Mouse (Mus musculus) mouse embryonic stem cell (cell line): ENCODE data around the gene Upk2.

Experiments
- in situ Hi-C, 2 experiments: fragments of 300-500 bp; cut with MboI; formaldehyde crosslinking; loops; 1 replicate in 1 of 2; 3 replicates in 1 of 2; pipeline ENCODE4 v1.14.3; 2019 to 2020; ENCODE audit warnings: low sequenced_read_pairs in 2 of 2, low pct_unique_long_range_greater_than_20kb in 1 of 2, mixed read lengths in 1 of 2; ENCODE audit not compliant: unreplicated experiment in 1 of 2

The Upk2 gene

DNA sequence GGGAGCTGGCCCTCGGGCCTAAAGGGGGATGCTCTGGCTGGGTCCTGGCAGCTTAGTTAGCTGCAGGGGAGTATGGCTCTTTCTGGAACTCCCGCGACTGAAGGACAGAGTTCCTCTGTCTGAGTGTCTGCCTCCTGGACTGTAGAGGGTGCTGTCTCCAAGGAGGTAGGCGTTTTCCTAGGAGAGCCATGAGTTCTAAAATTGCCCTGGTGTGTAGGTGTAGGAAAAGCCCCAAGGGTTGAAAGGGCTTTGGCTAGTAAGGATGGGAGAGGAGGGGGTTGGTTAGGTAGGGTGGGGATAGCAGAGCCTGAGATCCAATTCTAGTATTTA is at the start of gene Upk2:
Gene Upk2, minus strand, starts transcription at position 86 of the 330 bp plus-strand sequence.
- in situ Hi-C loops = loop anchor here (5.0 to 25.0 kb wide), 3 partner anchors 42 to 682 kb away; partner anchors contain the start of gene Scn4b (in 1 of the 2)

DNA sequence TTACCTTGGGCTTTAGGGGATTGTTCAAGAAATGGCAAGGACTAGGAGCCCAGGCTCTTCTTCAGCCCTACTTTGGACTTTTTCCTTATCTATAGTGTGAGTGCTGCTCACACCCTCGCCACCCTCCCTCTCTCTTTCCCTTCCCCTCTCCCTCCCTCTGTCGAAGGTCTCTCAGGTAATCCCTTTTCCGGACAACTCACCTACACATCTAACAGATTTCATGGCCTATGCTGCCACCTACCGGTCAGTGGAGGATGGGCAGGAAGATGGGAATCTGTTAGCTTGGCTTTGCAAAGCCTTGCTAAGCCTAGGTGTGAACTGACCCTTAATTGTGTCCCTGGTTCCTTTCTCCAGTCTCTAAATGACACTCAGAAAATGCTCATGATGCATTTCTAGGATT is 47.2 kb upstream of the Upk2 start:
- in situ Hi-C loops = loop anchor here in 1 of 2 experiments (10.0 kb wide), 1 partner anchor 47 kb away; the partner anchor contains the start of gene Upk2

DNA sequence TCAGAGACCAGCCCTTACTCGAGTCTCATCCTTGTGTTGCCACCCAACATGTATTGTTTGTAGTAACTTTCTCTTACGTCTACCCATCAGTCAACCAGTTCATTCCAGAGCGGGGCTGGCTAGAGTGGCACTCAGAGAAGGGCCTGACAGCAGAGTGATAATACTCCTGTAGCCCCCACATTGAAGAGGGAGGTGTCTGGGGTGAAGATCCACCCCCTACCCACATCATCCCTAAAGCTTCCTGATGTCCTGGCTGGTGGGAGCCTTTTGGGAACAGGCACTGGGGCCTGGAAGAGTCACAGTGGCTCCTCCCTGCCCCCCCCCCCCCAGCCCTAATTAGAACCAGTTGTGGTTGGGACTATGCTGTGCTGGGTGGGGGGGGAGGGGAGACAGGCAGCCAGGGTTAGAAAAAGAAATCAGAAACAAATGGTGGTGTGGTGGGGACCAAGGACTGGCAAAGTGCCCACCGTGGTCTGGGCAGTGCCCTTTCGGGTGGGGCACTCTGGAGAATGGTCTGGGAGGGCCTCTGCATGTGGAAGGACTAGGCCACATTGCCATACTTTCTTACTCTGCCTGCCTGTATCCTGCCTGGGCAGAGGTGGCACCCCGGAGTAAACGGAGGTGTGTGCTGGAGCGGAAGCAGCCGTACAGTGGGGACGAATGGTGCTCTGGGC is 46.6 kb upstream of the Upk2 start:
- in situ Hi-C loops = loop anchor here in 1 of 2 experiments (10.0 kb wide), 1 partner anchor 47 kb away; the partner anchor contains the start of gene Upk2

DNA sequence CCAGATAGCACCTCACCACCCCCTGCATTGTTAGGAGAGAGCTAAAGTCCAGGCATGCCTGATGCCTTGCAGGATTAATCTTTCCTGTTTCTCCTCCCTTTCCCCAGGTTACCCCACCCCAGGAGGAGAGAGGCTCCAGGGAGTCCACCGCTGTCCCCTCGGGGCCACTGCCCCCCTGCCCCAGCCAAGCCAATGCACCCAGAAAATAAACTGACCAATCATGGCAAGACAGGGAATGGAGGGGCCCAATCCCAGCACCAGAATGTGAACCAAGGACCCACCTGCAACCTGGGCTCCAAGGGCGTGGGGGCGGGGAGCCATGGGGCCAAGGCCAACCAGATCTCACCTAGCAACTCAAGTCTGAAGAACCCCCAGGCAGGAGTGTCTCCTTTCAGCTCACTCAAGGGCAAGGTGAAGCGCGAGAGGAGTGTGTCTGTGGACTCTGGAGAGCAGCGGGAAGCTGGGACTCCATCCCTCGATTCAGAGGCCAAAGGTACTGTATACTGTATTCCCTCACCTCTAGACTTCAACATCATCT is 45.9 kb upstream of the Upk2 start:
- in situ Hi-C loops = loop anchor here in 1 of 2 experiments (10.0 kb wide), 1 partner anchor 46 kb away; the partner anchor contains the start of gene Upk2

DNA sequence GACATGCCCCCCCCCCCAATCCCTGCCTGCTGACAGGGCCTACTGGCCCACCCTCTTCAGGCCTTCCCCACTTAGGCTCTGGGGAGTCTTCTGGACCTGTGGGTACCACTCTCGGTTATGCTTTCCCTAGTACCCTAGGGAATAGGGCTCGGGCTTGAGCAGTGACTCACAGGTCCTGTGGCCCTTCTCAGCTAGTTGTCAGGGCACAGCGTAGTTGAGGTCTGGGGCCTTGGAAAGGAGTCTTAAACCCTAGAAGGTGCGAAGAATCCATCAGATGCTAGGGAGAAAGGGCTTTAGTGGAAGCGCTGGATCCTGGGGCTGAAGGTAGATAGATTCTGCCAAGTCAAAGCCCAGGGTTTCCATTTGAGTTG is 45.4 kb upstream of the Upk2 start:
- in situ Hi-C loops = loop anchor here in 1 of 2 experiments (10.0 kb wide), 1 partner anchor 45 kb away; the partner anchor contains the start of gene Upk2

DNA sequence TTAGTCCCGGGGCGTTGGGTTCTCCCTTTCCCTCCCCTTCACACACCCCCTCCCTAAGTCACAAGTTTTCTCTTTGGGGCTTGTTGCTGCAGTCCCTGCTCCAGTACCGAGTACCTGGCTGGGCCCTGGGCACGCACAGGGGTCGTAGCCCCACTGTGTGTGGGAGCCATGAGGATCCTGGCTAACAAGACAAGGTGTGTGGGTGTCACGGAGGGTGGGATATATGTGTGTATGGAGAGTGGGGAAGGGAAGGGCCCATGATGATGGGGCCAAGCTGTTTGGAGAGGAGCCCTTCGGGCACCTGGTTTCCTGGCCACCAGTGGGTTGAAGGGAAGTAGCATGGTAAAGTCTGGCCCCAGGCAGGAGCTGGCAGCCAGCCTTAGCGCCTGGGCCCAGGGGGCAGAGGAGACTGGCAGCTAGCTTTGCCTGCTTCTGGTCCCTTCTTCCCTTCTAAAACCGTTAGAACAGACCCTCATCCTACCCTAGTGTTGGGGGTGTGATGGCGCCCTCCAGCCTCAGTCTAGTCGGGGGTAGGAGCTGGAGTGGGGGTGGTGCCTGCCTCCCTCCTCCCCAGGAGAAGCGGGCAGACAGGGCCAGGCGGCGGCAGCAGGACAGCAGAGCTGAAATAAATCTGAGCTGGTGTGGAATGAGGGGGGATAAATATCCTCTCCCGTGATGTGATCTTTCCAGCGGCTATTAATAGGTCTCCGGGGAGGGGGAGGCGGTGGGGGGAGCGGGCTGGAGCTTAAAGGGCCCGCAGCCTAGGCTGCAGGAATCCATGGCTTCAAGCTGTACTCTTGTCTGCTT is 44.8 kb upstream of the Upk2 start:
- in situ Hi-C loops = loop anchor here (5.0 to 10.0 kb wide), 2 partner anchors 42 to 45 kb away; partner anchors contain the start of gene Upk2 (in 1 of the 2)

DNA sequence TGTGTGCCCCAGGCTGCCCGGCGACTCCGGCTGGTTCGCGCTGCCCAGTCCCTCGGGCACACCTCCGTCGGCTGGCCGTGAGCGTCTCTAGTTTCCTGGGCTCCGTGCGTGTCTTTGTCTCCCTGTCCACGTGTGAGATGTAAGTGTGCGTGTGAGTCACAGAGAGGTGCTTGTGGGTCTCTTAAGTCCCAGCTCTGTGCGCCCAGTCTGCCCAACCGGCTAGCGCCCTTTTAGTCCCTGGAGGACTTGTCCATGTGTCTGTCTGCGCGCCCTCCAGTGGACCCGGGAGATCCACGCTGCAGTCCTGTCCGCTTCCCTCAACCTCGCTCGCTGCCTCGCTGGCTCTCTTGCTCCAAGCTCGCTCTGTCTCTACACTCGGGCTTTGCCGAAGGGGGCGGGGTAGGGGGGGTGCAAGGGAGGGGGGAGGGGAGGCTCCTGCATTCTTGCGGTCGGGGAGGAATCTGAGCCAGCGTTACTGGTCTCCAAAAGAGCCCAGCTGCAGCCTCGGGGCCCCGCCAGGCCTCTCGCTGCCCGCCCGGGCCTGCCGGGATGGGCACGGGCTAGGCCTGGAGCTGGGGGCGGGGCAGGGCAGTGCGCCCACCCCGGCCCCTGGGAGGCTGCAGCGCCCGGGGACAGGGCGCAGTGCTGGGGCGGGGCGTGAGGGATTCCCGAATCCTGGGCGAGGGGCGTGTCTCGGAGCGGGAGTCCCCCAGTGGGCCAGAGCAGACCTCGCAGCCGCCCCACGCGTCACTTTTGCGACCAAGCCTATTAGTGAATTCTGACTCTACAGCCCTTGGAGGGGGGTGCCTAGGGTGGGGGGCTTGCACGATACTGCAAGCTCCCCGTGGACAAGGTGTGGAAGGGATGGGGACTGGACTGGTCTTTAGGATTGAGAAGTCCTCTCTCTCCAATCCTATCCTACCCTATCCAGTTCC is 43.9 kb upstream of the Upk2 start:
- in situ Hi-C loops = loop anchor here in 1 of 2 experiments (5.0 kb wide), 1 partner anchor 41 kb away; no protein-coding TSS in a partner anchor

DNA sequence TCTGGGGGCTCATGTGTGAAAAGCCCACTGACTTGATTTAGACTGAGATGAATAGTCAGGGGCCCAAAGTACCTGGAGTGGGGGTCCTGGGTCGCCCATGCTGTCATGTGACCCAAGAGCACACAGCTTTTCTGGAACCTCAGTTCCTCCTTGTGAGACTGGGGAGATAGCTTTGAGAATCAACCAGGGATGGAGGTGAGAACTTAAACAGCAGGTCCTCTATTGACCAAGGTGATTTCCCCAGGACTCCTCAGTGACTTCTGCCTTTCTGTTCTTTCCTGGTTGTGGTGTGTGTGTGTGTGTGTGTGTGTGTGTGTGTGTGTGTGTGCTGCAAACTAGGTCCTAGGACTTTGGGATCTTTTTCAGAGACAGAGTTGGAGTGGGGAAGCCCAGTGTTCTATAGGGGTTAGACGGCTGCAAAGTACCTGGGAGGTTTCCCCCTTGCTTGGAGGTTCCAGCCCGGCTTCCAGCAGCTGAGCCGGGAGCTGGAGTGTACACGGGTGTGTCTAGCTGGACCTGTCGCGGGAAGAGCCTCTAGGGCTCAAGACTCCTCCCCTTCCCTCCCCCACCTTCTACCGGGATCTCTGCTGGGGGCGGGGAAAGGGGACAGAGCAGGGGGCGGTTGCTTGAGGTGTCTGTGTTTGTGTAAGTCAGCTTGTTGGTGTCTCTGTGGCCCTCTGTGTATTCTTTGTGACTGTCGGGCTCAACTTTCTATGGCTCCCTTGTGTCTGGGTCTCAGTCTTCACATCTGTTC is 43.0 kb upstream of the Upk2 start:
- in situ Hi-C loops = loop anchor here in 1 of 2 experiments (5.0 kb wide), 1 partner anchor 40 kb away; no protein-coding TSS in a partner anchor

DNA sequence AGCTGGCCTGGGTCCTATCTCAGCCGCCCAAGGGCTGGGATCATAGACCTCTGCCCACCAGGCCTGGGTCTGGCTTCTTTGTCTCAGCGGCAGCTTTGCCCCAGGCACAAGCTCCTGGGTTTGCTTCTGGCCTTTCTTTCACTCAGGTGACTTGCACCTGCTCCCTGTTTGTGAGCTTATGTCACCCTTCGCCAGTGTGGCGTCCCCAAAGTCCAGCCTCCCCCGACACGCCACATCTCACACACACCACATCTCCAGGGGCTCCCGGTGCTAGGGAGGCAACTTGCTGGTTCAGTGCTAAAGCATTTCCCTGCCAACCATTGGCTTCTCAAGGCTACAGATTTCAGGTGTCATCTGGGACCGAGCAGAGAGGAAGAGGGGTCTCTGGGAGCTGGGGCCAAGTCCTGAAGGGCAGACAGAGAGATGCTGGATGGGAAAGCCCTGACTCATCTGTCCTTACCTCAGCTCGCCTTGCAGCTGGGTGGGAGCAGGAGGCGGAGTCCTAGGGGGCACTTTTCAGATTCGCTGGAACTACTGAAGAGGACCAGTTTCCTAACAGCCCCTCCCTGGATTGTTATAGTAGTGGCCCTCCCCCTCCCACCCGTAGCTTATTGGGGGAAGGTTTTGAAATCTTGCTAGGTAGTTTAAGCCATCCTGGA is 42.2 kb upstream of the Upk2 start:
- in situ Hi-C loops = loop anchor here in 1 of 2 experiments (5.0 kb wide), 1 partner anchor 40 kb away; no protein-coding TSS in a partner anchor

DNA sequence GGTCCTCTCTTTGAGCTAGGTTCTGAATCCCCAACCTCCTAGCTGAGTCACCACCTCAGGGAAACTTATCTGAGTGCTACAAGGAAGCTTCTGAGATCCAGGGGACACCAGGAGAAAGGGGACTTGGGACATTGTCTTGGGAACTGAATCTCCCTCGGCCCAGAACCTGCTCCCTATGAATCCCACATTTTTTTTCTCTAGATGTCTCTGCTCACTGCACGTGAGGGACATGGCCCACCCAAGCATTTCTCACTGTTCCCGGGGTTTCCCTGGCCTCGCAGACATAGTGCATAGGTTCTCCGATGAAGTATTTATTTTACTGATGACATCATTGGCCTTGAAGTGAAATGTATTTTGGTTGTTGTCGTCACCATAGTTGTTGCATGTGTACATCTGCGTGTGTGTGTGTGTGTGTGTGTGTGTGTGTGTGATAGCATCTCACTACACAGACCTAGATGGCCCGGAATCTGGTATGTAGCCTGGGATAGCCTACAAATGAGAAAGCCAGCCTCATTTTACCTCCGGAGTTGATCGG is 41.1 kb upstream of the Upk2 start:
- in situ Hi-C loops = loop anchor here in 1 of 2 experiments (5.0 kb wide), 1 partner anchor 39 kb away; no protein-coding TSS in a partner anchor

DNA sequence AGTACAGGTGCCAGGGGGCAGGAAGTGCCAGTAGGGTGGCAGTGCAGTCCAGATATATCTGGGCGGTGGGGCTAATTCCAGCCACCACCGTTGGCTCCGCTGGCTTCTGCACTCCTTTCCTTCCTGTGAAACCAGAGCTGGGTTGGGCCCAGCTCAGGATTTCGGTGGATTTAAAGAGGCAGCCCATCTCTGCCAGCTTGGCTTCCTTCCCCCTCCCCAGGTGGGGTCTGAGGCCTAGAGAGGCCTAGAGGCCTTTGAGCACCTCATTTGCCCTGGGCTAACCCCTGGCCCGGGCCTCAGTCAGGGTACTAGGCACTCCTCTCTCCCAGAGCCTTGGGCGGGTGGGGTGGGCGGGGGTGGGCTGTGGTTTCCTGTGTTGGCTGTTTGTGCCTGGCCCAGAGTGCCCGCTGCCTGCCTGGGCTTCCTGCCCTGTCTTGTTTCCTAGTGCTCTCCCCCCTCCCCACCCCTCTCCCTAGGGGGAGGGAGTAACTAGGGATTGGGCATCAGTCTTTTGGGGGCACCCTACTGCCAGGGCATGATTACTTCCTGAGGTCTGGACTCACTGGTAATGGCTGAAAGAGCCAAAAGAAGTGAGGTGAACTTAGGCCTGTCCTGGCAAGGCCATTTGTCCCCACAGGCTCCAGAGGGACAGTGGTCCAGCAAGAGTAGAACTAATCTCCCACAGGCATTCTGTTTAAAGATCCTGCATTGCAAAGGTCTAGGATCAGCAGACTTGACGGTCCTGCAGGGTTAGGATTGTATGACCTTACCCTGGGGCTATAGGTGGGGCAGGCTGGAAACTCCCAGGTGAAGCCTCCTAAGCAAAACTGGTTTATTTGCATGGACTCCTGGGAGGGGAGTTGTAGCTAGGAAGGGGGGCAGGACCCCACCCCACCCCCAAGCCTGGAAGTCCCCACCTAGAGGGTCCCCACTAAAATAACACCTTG is 40.4 kb upstream of the Upk2 start:
- in situ Hi-C loops = loop anchor here in 1 of 2 experiments (5.0 kb wide), 1 partner anchor 38 kb away; no protein-coding TSS in a partner anchor

DNA sequence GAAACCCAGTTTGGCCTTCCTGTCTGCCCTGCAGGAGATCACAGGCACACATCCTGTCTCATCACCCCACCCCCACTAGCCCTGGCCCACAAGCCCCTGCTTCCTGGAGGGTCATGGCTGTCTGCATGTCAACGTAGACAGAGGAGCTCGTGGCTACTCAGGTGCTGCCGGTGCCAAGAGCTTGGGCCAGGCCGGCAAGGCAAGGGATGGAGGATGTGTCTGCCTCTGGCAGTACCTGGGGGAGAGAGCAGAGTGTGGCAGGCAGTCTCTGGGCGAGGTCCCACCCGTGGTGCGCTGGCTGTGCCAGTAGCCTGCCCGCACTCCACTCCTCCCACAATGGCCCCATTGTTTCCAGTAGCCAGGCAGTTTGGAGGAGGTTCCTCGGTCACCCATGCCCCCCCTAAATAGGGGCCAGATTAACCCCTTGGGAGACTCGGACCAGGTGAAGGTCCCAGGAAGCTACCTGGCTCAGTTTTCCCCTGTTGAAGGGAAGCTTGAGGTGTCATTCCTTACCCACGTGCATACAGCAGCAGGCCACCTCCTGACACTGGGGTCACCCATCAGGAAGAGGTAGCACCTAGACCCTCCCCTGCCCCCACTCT is 39.6 kb upstream of the Upk2 start:
- in situ Hi-C loops = no loop called here

DNA sequence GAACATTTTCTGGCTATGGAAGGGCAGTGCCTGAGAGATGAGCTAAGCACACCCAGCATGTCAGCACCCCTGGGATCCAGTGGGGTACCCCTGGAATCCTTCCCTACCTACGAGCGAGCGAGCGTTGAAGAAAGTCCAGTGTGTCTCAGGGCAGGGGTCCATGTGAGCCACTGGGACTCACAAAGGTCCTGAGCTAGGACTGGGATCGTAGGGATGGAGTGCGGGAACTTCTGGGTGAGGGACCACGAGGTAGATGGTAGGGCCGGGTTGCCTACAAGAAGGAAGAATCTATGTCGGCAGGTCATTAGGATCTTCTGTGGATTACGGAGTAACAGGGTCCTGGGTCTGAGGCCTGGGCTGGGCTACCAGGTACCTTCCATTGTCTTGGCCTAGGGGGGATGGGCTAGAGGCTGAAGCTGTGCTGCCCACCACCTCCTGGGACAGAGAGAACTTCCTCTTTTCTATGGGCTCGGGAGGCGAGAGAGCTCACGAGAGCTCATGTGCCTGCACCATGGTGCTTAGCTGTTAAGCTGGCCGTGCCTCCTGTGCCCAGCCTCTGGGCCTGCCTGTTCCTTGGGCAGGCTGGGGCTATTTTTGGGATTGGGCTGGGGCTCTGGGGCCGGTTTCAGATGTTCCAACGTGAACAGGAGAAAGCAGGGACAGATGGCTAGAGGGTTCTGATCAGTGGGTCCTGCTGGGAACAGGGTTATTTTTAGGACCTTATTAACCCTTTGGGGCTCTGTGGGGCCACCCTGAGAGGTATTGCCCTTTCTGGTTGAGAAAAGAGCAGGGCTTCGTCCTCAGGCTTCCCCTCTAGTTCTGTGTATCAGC is 38.1 kb upstream of the Upk2 start:
- in situ Hi-C loops = no loop called here

DNA sequence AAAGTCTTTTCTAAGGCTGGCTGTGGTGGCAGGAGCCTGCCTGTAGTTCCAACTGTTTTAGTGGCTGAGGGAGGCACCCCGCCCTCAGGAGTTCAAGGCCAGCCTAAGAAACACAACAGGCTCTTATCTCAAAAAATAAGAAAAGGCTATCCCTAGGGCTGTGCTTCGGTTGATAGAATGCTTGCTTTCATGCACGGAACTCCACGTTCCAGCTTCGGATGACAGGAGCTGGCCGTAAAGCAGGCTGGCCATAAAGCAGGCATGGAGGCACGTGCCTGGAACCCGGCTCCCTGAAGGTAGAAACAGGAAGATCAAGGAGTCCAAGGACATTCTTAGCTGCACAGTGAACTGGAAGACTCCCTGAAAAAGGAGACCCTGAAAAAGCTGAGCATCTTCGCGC is 36.6 kb upstream of the Upk2 start:
- in situ Hi-C loops = no loop called here
